Mouse (Mus musculus): ENCODE results near the gene Sctr.

- TF ChIP-seq CTCF (IDR thresholded peaks at IDR 0.05; ENCODE audit: control insufficient read depth, insufficient read depth, insufficient read length) (no peak), MAX (IDR thresholded peaks at IDR 0.05) (no peak), USF1 (IDR thresholded peaks at IDR 0.05; ENCODE audit: low read depth) (no peak), CEBPB (IDR thresholded peaks at IDR 0.05; ENCODE audit: low read depth) (no peak), MYOG (IDR thresholded peaks at IDR 0.05; ENCODE audit: control insufficient read depth, extremely low read depth, insufficient read length) (no peak), MYOD1 (IDR thresholded peaks at IDR 0.05; ENCODE audit: control insufficient read depth, insufficient read length, low read depth) (no peak), FOSL1 (IDR thresholded peaks at IDR 0.05; ENCODE audit: insufficient read depth, low read length, poor library complexity, severe bottlenecking) (no peak)
Observed at GRCm38 (mm10) chr1:120033469-120033854, 26.8 kb downstream of the Sctr start.
